Mouse (Mus musculus) left cerebral cortex, adult 6 months (tissue): ENCODE data around the gene I830077J02Rik. TPM values are rescaled to one million over a fixed set of nuclear protein-coding genes. Genes with fewer than 3 reads are reported as not detected.

Experiments used
- long read RNA-seq, 2 experiments: library from polyadenylated mRNA; unstranded; transcript quantifications; one replicate each; pipeline ENCODE4 v2.0.0; 2019 to 2020
- polyA plus RNA-seq: library from polyadenylated mRNA; unstranded; fragments of <200 nt; fragmentation: Nextera tagmentation; gene quantifications from 2 replicates; pipeline ENCODE4 v1.2.3, GENCODE M21; 2021

The I830077J02Rik gene
- polyA plus RNA-seq, result 0.58 and 1.8 TPM in 2 replicates
- long read RNA-seq, experiment 1, partial matches to known transcripts, result 0 of 3 reads
- long read RNA-seq, experiment 1, other reads (novel, unspliced or antisense), result 2 of 3 reads
- long read RNA-seq, experiment 2, result 0 reads

GRCm38 (mm10) chr3:105932240-105933071 is at the start of gene I830077J02Rik:
TSS of gene I830077J02Rik (minus strand) at chr3:105932664.

GRCm38 (mm10) chr3:105973411-105973810 is 40.9 kb upstream of the I830077J02Rik start, which contains the start of gene Ovgp1:
TSS of gene Ovgp1 (plus strand) at chr3:105973711.

GRCm38 (mm10) chr3:105959999-105960398 is 27.5 kb upstream of the I830077J02Rik start, which contains the start of gene Atp5f1:
TSS of gene Atp5f1 (minus strand) at chr3:105960099.

GRCm38 (mm10) chr3:105958974-105959580 is 26.6 kb upstream of the I830077J02Rik start, which contains the start of gene Wdr77:
TSS of gene Wdr77 (plus strand) at chr3:105959369.

Other genes with a start within 250 kb of the I830077J02Rik start
- 6.6 and 7.3 TPM in 2 replicates for gene Ddx20, start 245.1 kb downstream of the I830077J02Rik start, polyA plus RNA-seq
- 16.3 and 17.3 TPM in 2 replicates for gene Inka2, start 228.1 kb downstream of the I830077J02Rik start, polyA plus RNA-seq
- 31.0 and 52.4 TPM in 2 replicates for gene Rap1a, start 131.3 kb downstream of the I830077J02Rik start, polyA plus RNA-seq
- 0.38 and 0.63 TPM in 2 replicates for gene Adora3, start 61.8 kb downstream of the I830077J02Rik start, polyA plus RNA-seq
- not detected in 2 replicates for gene Tmigd3, start 61.8 kb downstream of the I830077J02Rik start, polyA plus RNA-seq
- gene Wdr77, start 26.7 kb upstream of the I830077J02Rik start, polyA plus RNA-seq, result 28.7 and 33.4 TPM in 2 replicates
- gene Atp5f1, start 27.4 kb upstream of the I830077J02Rik start, polyA plus RNA-seq, result 510 and 604 TPM in 2 replicates
- 0.17 and 0.23 TPM in 2 replicates for gene Ovgp1, start 41.0 kb upstream of the I830077J02Rik start, polyA plus RNA-seq
- 1.5 and 2.0 TPM in 2 replicates for gene Pifo, start 82.0 kb upstream of the I830077J02Rik start, polyA plus RNA-seq
- 0.26 TPM in 2 replicates for gene Chil5, start 100.2 kb upstream of the I830077J02Rik start, polyA plus RNA-seq
- gene Chia1, start 180.6 kb upstream of the I830077J02Rik start, polyA plus RNA-seq, result 1.1 and 1.2 TPM in 2 replicates
- not detected in 2 replicates for gene Chil3, start 234.9 kb upstream of the I830077J02Rik start, polyA plus RNA-seq